Mouse (Mus musculus) ES-CJ7 (cell line): ENCODE measurements around the gene Stx5a.
A peak's percentile ranks its signal among the peaks of the same experiment; 100 is the strongest.

Experiments
- DNase-seq: peaks from one replicate; pipeline ENCODE4 v3.0.0; 2011; ENCODE audit warnings: low read depth, low spot score

The Stx5a gene

DNA sequence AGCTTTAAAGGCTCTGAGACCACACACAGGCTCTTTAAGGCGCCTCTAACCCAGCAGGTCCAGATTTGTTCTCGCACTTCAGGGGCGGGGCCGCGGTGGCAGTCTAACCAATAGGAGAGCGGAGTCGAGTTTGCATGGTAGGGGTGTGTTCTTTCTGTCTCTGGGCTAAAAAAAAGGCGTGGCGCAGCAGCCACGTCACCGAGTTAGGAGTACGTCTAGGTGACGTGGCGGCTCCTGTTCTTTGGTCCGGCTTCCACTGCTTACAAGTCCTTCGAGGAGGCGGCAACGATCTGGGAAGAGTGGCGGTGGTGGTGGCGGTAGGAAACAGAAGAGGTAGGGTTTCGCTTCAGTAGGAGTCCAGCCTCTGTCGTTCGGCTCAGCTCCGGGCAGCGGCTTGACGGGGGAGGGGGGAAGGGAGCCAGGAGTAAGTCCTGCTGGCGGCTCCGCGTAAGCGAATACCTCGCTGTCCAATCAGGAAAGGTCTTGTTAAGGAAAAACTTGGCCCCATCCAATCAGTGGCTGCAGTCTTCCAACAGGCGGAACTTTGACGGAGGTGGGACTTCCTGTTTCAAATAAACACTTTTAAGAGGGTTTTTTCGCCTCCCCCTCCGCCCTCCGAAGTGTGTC, at the start of gene Stx5a:
TSS of gene Stx5a (plus strand) at position 171 of the 627 bp plus-strand sequence.
- peak; percentile 98 for DNase-seq

DNA sequence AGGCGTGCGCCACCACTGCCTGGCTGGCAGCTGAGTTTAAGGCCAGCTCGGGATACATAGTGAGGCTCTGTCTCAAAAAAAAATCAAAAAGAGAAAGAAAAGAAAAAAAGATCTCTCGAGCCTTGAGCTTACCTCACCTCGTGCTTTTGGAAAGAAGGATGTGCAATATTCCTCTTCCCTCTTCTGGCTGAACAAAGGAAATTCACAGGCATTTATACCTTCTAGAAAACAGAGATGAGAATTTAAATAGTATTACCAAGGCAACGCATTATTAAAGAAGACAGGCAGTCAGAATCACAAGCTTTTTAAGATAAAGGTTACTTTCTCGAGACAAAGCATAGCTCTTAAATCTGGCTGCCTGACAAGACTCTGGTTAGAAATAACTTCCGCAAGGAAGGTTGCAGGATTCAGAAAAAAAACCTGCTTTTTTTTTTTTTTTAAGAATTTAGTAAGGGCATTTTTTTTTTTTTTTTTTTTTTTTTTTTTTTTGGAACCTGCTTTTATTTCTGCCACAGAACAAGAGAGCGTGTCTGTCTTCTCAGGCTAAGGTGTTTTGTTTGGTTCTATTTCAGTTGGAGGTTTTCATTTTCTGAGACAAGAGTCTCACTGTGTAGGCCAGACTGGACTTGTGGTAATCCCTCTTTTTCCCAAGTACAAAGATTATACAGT, 49.2 kb upstream of the Stx5a start:
- DNase-seq: no peak

DNA sequence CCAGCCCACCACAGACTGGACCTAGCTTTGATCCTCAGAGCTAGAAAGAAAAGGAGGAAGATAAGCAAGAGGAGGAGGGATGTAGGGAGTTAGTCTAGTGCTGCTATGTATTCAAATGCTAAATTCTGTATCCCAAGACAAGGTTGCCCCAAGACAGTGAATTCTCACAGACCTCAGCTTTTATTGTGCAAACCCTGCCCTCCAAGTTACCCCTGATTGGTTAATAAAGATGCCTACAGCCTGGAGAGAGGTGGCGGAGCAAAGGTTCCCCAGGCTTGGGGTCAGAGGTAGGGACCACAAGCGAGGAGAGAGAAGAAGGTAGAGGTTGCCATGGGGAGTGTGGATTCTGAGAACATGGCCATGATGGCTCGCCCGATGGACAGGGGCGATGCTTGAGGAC, 48.5 kb upstream of the Stx5a start:
- DNase-seq: peak; percentile 79

DNA sequence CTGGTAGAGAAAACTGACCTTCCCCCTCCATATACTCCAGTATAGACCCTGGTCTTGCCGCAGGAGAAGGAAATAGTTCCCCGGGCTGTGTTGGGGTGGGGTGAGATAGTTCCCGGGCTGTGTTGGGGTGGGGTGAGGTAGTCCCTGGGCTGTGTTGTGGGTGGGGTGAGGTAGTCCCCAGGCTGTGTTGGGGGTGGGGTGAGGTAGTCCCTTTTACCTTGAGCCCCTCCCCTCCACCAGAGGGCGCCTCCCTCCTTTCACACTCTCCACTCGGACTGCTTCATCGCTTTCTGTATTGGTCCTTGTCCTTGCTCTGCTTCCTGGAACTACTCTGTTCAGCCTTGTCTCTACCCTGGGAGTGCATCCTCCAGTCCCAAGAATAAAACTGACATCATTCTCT, 45.9 kb upstream of the Stx5a start:
- peak; percentile 91 for DNase-seq

- no peak for DNase-seq
Measured at GRCm38 (mm10) chr19:8699652-8700051, 41.6 kb upstream of the Stx5a start.

- no peak for DNase-seq
Measured at GRCm38 (mm10) chr19:8702458-8702857, 38.8 kb upstream of the Stx5a start.

GRCm38 (mm10) chr19:8703571-8703970, 37.6 kb upstream of the Stx5a start:
- peak; percentile 56 for DNase-seq

- DNase-seq: no peak
Measured at GRCm38 (mm10) chr19:8705026-8705708, 36.0 kb upstream of the Stx5a start.

DNA sequence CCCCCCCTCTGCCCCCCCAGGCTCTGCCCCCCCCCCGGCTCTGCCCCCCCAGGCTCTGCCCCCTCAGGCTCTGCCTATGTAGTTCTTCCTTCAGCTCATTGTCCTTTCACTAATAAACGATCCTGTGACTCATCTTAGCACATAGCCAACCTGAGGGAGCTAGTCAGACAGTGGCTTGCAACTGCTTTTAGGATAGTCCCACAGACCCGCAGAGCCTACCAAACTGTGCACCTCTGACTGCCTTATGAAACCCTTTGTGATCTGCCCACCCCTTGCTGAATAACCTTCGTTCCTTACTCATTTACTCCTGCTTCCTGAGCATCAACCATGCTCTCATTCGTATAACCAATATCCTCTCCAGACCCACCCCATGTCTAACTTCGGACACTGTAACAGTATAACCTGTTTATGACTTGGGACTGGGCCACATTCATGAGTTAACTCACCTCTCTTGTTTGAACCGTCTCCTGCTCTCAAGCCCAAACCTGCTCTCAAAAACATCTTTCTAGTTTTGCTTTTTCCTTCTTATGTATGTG, 35.0 kb upstream of the Stx5a start:
- DNase-seq: no peak

- DNase-seq: no peak
Measured at GRCm38 (mm10) chr19:8706930-8707329, 34.3 kb upstream of the Stx5a start.

GRCm38 (mm10) chr19:8708954-8709353, 32.3 kb upstream of the Stx5a start:
- DNase-seq: no peak

DNA sequence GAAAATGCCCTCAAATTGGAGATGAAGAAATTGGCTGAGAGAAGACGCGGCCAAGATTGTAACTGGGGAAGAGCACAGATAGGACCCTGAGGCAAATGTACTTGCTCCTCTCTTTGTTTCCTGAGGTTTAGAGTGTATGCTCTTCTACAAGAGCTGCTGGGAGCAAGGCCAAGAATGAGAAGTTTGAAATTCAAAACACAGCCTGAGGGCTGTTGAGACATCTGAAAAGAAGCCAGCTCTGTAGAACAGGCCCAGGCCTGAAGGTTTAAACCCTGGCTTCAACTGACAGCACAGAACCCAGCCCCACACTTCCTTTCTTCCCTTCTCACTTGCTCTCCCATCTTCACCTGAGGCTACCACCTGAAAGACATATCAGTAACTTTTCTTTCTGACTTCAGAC, 31.2 kb upstream of the Stx5a start:
- no peak for DNase-seq

GRCm38 (mm10) chr19:8711506-8711905, 29.7 kb upstream of the Stx5a start:
- no peak for DNase-seq

DNA sequence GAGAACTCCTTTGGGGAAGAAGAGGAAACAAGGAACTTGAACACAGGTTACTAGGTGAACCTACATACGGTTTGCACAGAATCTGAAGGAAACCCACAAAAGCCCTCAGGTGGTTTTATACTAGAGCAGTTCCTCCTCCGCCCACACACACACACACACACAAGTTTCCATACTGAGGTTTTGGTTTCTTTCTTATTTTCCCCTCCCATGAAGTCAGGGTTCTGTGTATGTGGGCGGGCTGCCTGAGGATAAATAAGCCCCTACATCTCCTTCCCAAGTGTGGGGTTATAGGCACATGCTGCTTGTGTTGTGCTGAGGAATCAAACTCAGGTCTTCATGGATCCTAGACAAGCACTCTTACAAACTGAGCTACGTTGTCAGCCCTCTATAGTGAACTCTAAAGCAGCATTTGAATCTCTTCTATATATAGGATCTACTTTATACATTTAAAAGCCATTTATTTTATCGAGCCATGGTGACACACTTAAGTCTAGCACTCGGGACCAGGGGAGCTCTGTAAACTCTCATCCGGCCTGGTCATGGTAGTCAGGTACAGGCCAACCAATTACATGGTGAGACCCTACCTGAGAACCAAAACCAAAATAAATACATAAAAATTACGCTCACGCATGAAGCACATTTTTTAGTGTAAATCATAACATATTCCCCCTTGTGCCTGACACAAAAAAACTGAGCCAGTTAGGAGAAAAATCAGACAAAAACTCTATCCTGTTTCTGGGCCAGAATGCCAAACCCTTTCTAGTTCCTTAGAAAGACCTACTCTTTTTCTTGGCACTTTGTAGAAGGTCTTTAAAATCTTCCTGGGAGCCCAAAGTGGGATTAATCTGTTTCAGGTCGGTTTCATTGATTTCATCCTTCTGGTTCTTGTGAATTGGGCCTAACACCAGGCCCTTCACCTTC, 29.0 kb upstream of the Stx5a start:
- no peak for DNase-seq

GRCm38 (mm10) chr19:8712870-8713305, 28.3 kb upstream of the Stx5a start:
- DNase-seq: peak; percentile 98

- DNase-seq: peak; percentile 93
Measured at GRCm38 (mm10) chr19:8713306-8713996, 27.8 kb upstream of the Stx5a start.

DNA sequence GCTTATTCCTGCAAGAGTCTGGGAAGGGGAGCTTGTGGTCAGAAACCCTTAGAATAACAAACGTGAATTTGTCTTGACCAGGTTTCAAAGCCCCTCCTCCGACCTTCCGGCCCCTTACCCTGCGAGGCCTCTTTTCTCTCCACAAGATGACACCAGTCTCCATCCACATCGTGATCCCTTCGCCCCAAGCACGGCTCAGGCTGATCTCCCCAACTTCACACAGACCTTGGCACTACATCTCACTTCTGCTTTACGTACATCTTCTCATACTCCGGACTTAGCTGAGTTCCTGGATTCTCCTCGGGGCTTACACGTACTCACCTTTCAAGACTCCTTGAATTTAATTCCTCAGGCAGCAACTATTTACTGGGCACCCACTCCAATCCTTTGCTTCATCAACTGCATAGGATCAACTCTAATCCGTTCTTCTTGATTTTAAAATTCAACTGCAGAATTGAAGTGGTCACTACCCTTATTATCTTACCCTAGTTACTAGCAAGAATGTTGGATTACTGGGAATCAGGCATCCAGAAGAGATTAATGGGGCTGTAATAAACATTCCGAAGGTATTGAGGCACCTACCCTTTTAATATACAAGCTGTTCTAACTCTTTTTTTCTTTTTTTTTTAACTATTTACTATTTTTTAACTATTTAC, 27.1 kb upstream of the Stx5a start:
- no peak for DNase-seq

- peak; percentile 61 for DNase-seq
Measured at GRCm38 (mm10) chr19:8714653-8715481, 26.3 kb upstream of the Stx5a start.
